Mouse (Mus musculus): ENCODE measurements around the gene Arl15. TPM values are rescaled to one million over a fixed set of nuclear protein-coding genes. Genes with fewer than 3 reads are reported as not detected.

Gene Arl15
- polyA plus RNA-seq, 1 experiment from 2014 or later = 16.7 TPM

GRCm38 (mm10) chr13:113812593-113812975, 18.3 kb downstream of the Arl15 start:
- no peaks in the 10 kb centered on the region for H3K9me3 ChIP-seq (ENCODE audit: control insufficient read depth, low read length)
- peaks cover 16% of the 10 kb centered on the region for H3K4me1 ChIP-seq (ENCODE audit: control insufficient read depth, insufficient read depth, low read length)
- 33% methylated on average over 6 of the region's 6 CpGs for WGBS
- H3K4me3 ChIP-seq (ENCODE audit: low read depth, low read length) = no peak overlapping the region
- 0 out of 2 replicates have a peak overlapping the region, but pooled peaks have one; percentile 6 for H3K27ac ChIP-seq (replicated peaks; ENCODE audit: low read depth, low read length)
- H3K9ac ChIP-seq (ENCODE audit: low read length) = no peak overlapping the region
- ATAC-seq (ENCODE audit: insufficient number of reproducible peaks, low FRiP score, low TSS enrichment, low read depth) (no peak), DNase-seq (ENCODE audit: low spot score) (no peak)
- H3K36me3 ChIP-seq (ENCODE audit: control insufficient read depth, insufficient read depth, low read length) = no peaks in the 10 kb centered on the region
- H3K27me3 ChIP-seq (ENCODE audit: control insufficient read depth, insufficient read depth, low read length) = no peaks in the 10 kb centered on the region
- no peak overlapping the region for H3K4me2 ChIP-seq (ENCODE audit: low read depth, severe bottlenecking)

GRCm38 (mm10) chr13:113814121-113814520, 19.8 kb downstream of the Arl15 start:
- no peak overlapping the region for H3K4me2 ChIP-seq (ENCODE audit: low read depth, severe bottlenecking)
- ATAC-seq (ENCODE audit: insufficient number of reproducible peaks, low FRiP score, low TSS enrichment, low read depth) (no peak), DNase-seq (ENCODE audit: low spot score) (no peak)
- H3K36me3 ChIP-seq (ENCODE audit: control insufficient read depth, insufficient read depth, low read length) = no peaks in the 10 kb centered on the region
- H3K4me3 ChIP-seq (ENCODE audit: low read depth, low read length) = no peak overlapping the region
- H3K9ac ChIP-seq (ENCODE audit: low read length) = no peak overlapping the region
- peaks cover 16% of the 10 kb centered on the region for H3K4me1 ChIP-seq (ENCODE audit: control insufficient read depth, insufficient read depth, low read length)
- no peak overlapping the region for H3K27ac ChIP-seq (replicated peaks; ENCODE audit: low read depth, low read length)
- H3K27me3 ChIP-seq (ENCODE audit: control insufficient read depth, insufficient read depth, low read length) = no peaks in the 10 kb centered on the region
- no peaks in the 10 kb centered on the region for H3K9me3 ChIP-seq (ENCODE audit: control insufficient read depth, low read length)
- 81% methylated on average over 8 of the region's 8 CpGs for WGBS

GRCm38 (mm10) chr13:113815697-113816420, 21.6 kb downstream of the Arl15 start:
- peaks cover 16% of the 10 kb centered on the region for H3K4me1 ChIP-seq (ENCODE audit: control insufficient read depth, insufficient read depth, low read length)
- no peaks in the 10 kb centered on the region for H3K9me3 ChIP-seq (ENCODE audit: control insufficient read depth, low read length)
- H3K4me2 ChIP-seq (ENCODE audit: low read depth, severe bottlenecking) = no peak overlapping the region
- WGBS = 24% methylated on average over 14 of the region's 15 CpGs
- no peak overlapping the region for H3K9ac ChIP-seq (ENCODE audit: low read length)
- no peaks in the 10 kb centered on the region for H3K36me3 ChIP-seq (ENCODE audit: control insufficient read depth, insufficient read depth, low read length)
- ATAC-seq (ENCODE audit: insufficient number of reproducible peaks, low FRiP score, low TSS enrichment, low read depth) (no peak), DNase-seq (ENCODE audit: low spot score) (no peak)
- no peak overlapping the region for H3K4me3 ChIP-seq (ENCODE audit: low read depth, low read length)
- no peak overlapping the region for H3K27ac ChIP-seq (replicated peaks; ENCODE audit: low read depth, low read length)
- no peaks in the 10 kb centered on the region for H3K27me3 ChIP-seq (ENCODE audit: control insufficient read depth, insufficient read depth, low read length)

- ATAC-seq (ENCODE audit: insufficient number of reproducible peaks, low FRiP score, low TSS enrichment, low read depth) = no peak
- WGBS = 64% methylated on average over 6 of the region's 6 CpGs
- Histone ChIP-seq H3K4me2 (ENCODE audit: low read depth, severe bottlenecking) (no peak overlapping the region), H3K9me3 (ENCODE audit: control insufficient read depth, low read length) (no peaks in the 10 kb centered on the region), H3K36me3 (ENCODE audit: control insufficient read depth, insufficient read depth, low read length) (no peaks in the 10 kb centered on the region), H3K4me3 (ENCODE audit: low read depth, low read length) (no peak overlapping the region), H3K4me1 (ENCODE audit: control insufficient read depth, insufficient read depth, low read length) (peaks cover 16% of the 10 kb centered on the region), H3K27ac (replicated peaks; ENCODE audit: low read depth, low read length) (no peak overlapping the region), H3K27me3 (ENCODE audit: control insufficient read depth, insufficient read depth, low read length) (no peaks in the 10 kb centered on the region), H3K9ac (ENCODE audit: low read length) (no peak overlapping the region)
- no peak for DNase-seq (ENCODE audit: low spot score)
These were observed 22.1 kb downstream of the Arl15 start for GRCm38 (mm10) chr13:113816421-113816810.

- Histone ChIP-seq H3K4me2 (ENCODE audit: low read depth, severe bottlenecking) (no peak overlapping the region), H3K27me3 (ENCODE audit: control insufficient read depth, insufficient read depth, low read length) (no peaks in the 10 kb centered on the region), H3K4me1 (ENCODE audit: control insufficient read depth, insufficient read depth, low read length) (peaks cover 7% of the 10 kb centered on the region), H3K9me3 (ENCODE audit: control insufficient read depth, low read length) (no peaks in the 10 kb centered on the region), H3K27ac (replicated peaks; ENCODE audit: low read depth, low read length) (no peak overlapping the region), H3K4me3 (ENCODE audit: low read depth, low read length) (no peak overlapping the region), H3K36me3 (ENCODE audit: control insufficient read depth, insufficient read depth, low read length) (no peaks in the 10 kb centered on the region), H3K9ac (ENCODE audit: low read length) (no peak overlapping the region)
- ATAC-seq (ENCODE audit: insufficient number of reproducible peaks, low FRiP score, low TSS enrichment, low read depth) (no peak), DNase-seq (ENCODE audit: low spot score) (no peak)
- 96% methylated on average over 7 of the region's 7 CpGs for WGBS
These were observed 24.7 kb downstream of the Arl15 start for GRCm38 (mm10) chr13:113819006-113819405.

- H3K36me3 ChIP-seq (ENCODE audit: control insufficient read depth, insufficient read depth, low read length) = no peaks in the 10 kb centered on the region
- H3K27me3 ChIP-seq (ENCODE audit: control insufficient read depth, insufficient read depth, low read length) = no peaks in the 10 kb centered on the region
- H3K4me2 ChIP-seq (ENCODE audit: low read depth, severe bottlenecking) = no peak overlapping the region
- no peak for ATAC-seq (ENCODE audit: insufficient number of reproducible peaks, low FRiP score, low TSS enrichment, low read depth)
- WGBS = 86% methylated on average over 3 of the region's 3 CpGs
- peaks cover 7% of the 10 kb centered on the region for H3K4me1 ChIP-seq (ENCODE audit: control insufficient read depth, insufficient read depth, low read length)
- H3K4me3 ChIP-seq (ENCODE audit: low read depth, low read length) = no peak overlapping the region
- no peaks in the 10 kb centered on the region for H3K9me3 ChIP-seq (ENCODE audit: control insufficient read depth, low read length)
- no peak overlapping the region for H3K9ac ChIP-seq (ENCODE audit: low read length)
- H3K27ac ChIP-seq (replicated peaks; ENCODE audit: low read depth, low read length) = no peak overlapping the region
- no peak for DNase-seq (ENCODE audit: low spot score)
These were observed 25.9 kb downstream of the Arl15 start for GRCm38 (mm10) chr13:113820176-113820575.

- WGBS = 88% methylated on average over 12 of the region's 12 CpGs
- Histone ChIP-seq H3K9me3 (ENCODE audit: control insufficient read depth, low read length) (no peaks in the 10 kb centered on the region), H3K4me2 (ENCODE audit: low read depth, severe bottlenecking) (no peak overlapping the region), H3K27me3 (ENCODE audit: control insufficient read depth, insufficient read depth, low read length) (no peaks in the 10 kb centered on the region), H3K4me3 (ENCODE audit: low read depth, low read length) (no peak overlapping the region), H3K36me3 (ENCODE audit: control insufficient read depth, insufficient read depth, low read length) (no peaks in the 10 kb centered on the region), H3K9ac (ENCODE audit: low read length) (no peak overlapping the region), H3K4me1 (ENCODE audit: control insufficient read depth, insufficient read depth, low read length) (no peaks in the 10 kb centered on the region), H3K27ac (replicated peaks; ENCODE audit: low read depth, low read length) (no peak overlapping the region)
- no peak for ATAC-seq (ENCODE audit: insufficient number of reproducible peaks, low FRiP score, low TSS enrichment, low read depth)
- DNase-seq (ENCODE audit: low spot score) = no peak
These were observed 27.6 kb downstream of the Arl15 start for GRCm38 (mm10) chr13:113821891-113822290.

GRCm38 (mm10) chr13:113824027-113824426, 29.7 kb downstream of the Arl15 start:
- Histone ChIP-seq H3K27ac (replicated peaks; ENCODE audit: low read depth, low read length) (no peak overlapping the region), H3K9ac (ENCODE audit: low read length) (no peak overlapping the region), H3K36me3 (ENCODE audit: control insufficient read depth, insufficient read depth, low read length) (no peaks in the 10 kb centered on the region), H3K4me3 (ENCODE audit: low read depth, low read length) (no peak overlapping the region), H3K9me3 (ENCODE audit: control insufficient read depth, low read length) (no peaks in the 10 kb centered on the region), H3K27me3 (ENCODE audit: control insufficient read depth, insufficient read depth, low read length) (no peaks in the 10 kb centered on the region), H3K4me2 (ENCODE audit: low read depth, severe bottlenecking) (no peak overlapping the region), H3K4me1 (ENCODE audit: control insufficient read depth, insufficient read depth, low read length) (0 out of 2 replicates have a peak, but pooled peaks cover 4% of the 10 kb centered on the region)
- WGBS = 94% methylated on average over 3 of the region's 3 CpGs
- no peak for ATAC-seq (ENCODE audit: insufficient number of reproducible peaks, low FRiP score, low TSS enrichment, low read depth)
- DNase-seq (ENCODE audit: low spot score) = no peak

GRCm38 (mm10) chr13:113828633-113829032, 34.3 kb downstream of the Arl15 start:
- Histone ChIP-seq H3K27ac (replicated peaks; ENCODE audit: low read depth, low read length) (no peak overlapping the region), H3K27me3 (ENCODE audit: control insufficient read depth, insufficient read depth, low read length) (no peaks in the 10 kb centered on the region), H3K9ac (ENCODE audit: low read length) (no peak overlapping the region), H3K4me2 (ENCODE audit: low read depth, severe bottlenecking) (no peak overlapping the region), H3K9me3 (ENCODE audit: control insufficient read depth, low read length) (no peaks in the 10 kb centered on the region), H3K4me1 (ENCODE audit: control insufficient read depth, insufficient read depth, low read length) (0 out of 2 replicates have a peak, but pooled peaks cover 4% of the 10 kb centered on the region), H3K4me3 (ENCODE audit: low read depth, low read length) (no peak overlapping the region), H3K36me3 (ENCODE audit: control insufficient read depth, insufficient read depth, low read length) (no peaks in the 10 kb centered on the region)
- ATAC-seq (ENCODE audit: insufficient number of reproducible peaks, low FRiP score, low TSS enrichment, low read depth) (no peak), DNase-seq (ENCODE audit: low spot score) (no peak)
- 96% methylated on average over 3 of the region's 3 CpGs for WGBS

Data from limb, embryonic 11.5 days (tissue).